Mouse (Mus musculus) midbrain, embryonic 13.5 days (tissue): ENCODE measurements at regions not wholly inside any gene's neighbourhood (a gene's known extent, or its start where the extent isn't known, plus 50 kb on each side); places are given as distances from the start of the nearest gene placed in this dataset.

Source experiments
- ATAC-seq: fragments of 200-750 bp; cut with Nextera tagmentation; 2 replicates; pipeline ENCODE4 v1.8.0; 2017; ENCODE audit warnings: mild to moderate bottlenecking, moderate TSS enrichment, moderate library complexity
- H3K27ac ChIP-seq: fragments of 300-500 bp; sonication (generic); 2 replicates; pipeline ENCODE4 v1.5.1; 2015; ENCODE audit warnings: inconsistent platforms, mild to moderate bottlenecking, moderate library complexity
- H3K27me3 ChIP-seq: fragments of 300-500 bp; sonication (generic); 2 replicates; pipeline ENCODE4 v1.6.1; 2015; ENCODE audit warnings: mild to moderate bottlenecking, inconsistent platforms
- H3K36me3 ChIP-seq: fragments of 300-500 bp; sonication (generic); 2 replicates; pipeline ENCODE4 v1.6.1; 2015; ENCODE audit warnings: mild to moderate bottlenecking, inconsistent platforms
- H3K4me1 ChIP-seq: fragments of 300-500 bp; sonication (generic); replicated peaks from 2 replicates; pipeline ENCODE4 v1.6.1; 2015; ENCODE audit warnings: inconsistent platforms
- H3K4me2 ChIP-seq: fragments of 300-500 bp; sonication (generic); replicated peaks from 2 replicates; pipeline ENCODE4 v1.6.1; 2015; ENCODE audit warnings: moderate library complexity, mild to moderate bottlenecking, inconsistent platforms
- H3K4me3 ChIP-seq: fragments of 300-500 bp; sonication (generic); replicated peaks from 2 replicates; pipeline ENCODE4 v1.5.1; 2015; ENCODE audit warnings: mild to moderate bottlenecking, inconsistent platforms
- H3K9ac ChIP-seq: fragments of 300-500 bp; sonication (generic); replicated peaks from 2 replicates; pipeline ENCODE4 v1.6.1; 2015; ENCODE audit warnings: mild to moderate bottlenecking, inconsistent platforms
- H3K9me3 ChIP-seq: fragments of 300-500 bp; sonication (generic); 2 replicates; pipeline ENCODE4 v1.6.1; 2016; ENCODE audit warnings: mild to moderate bottlenecking, inconsistent platforms
- WGBS: fragments of 180-500 bp; shearing (Covaris S2); methylation state at CpG from one replicate; pipeline ENCODE4 v1.1.7; 2015; 5-methylcytosine and 5-hydroxymethylcytosine counted together

GRCm38 (mm10) chr8:109085134-109085533, 408.7 kb upstream of the Pmfbp1 start:
- H3K4me2 ChIP-seq, result no peak overlapping the region
- no peaks in the 10 kb centered on the region for H3K27me3 ChIP-seq
- no peak overlapping the region for H3K9ac ChIP-seq
- H3K27ac ChIP-seq, result no peak overlapping the region
- no peak for ATAC-seq
- H3K4me1 ChIP-seq, result no peaks in the 10 kb centered on the region
- peaks cover 4% of the 10 kb centered on the region; the same call in 1 of the 2 replicates for H3K9me3 ChIP-seq
- H3K4me3 ChIP-seq, result no peak overlapping the region
- WGBS, result 93% methylated on average over 7 of the region's 7 CpGs
- H3K36me3 ChIP-seq, result no peaks in the 10 kb centered on the region

GRCm38 (mm10) chr8:109087781-109088180, 406.0 kb upstream of the Pmfbp1 start:
- Histone ChIP-seq H3K4me3 (no peak overlapping the region), H3K27me3 (no peaks in the 10 kb centered on the region), H3K4me1 (no peaks in the 10 kb centered on the region), H3K4me2 (no peak overlapping the region), H3K9me3 (no peaks in the 10 kb centered on the region), H3K36me3 (no peaks in the 10 kb centered on the region), H3K27ac (no peak overlapping the region), H3K9ac (no peak overlapping the region)
- ATAC-seq, result no peak
- 59% methylated on average over 1 of the region's 1 CpGs for WGBS

GRCm38 (mm10) chr8:109099671-109100070, 394.2 kb upstream of the Pmfbp1 start:
- no peaks in the 10 kb centered on the region for H3K36me3 ChIP-seq
- no peak overlapping the region for H3K4me2 ChIP-seq
- H3K9ac ChIP-seq, result no peak overlapping the region
- no peaks in the 10 kb centered on the region for H3K9me3 ChIP-seq
- no peak overlapping the region for H3K27ac ChIP-seq
- no peak overlapping the region for H3K4me3 ChIP-seq
- no peaks in the 10 kb centered on the region for H3K27me3 ChIP-seq
- WGBS, result 93% methylated on average over 15 of the region's 15 CpGs
- H3K4me1 ChIP-seq, result no peaks in the 10 kb centered on the region
- no peak for ATAC-seq

GRCm38 (mm10) chr8:109101416-109101815, 392.4 kb upstream of the Pmfbp1 start:
- 89% methylated on average over 5 of the region's 5 CpGs for WGBS

GRCm38 (mm10) chr8:109104798-109105326, 389.0 kb upstream of the Pmfbp1 start:
- Histone ChIP-seq H3K4me2 (no peak overlapping the region), H3K9ac (no peak overlapping the region), H3K4me1 (peaks cover 23% of the 10 kb centered on the region), H3K27me3 (no peaks in the 10 kb centered on the region), H3K36me3 (no peaks in the 10 kb centered on the region), H3K9me3 (no peaks in the 10 kb centered on the region), H3K27ac (no peak overlapping the region), H3K4me3 (no peak overlapping the region)
- 68% methylated on average over 6 of the region's 6 CpGs for WGBS
- no peak for ATAC-seq

More at GRCm38 (mm10) chr8:109101416-109101815, 392.4 kb upstream of the Pmfbp1 start:
- H3K27me3 ChIP-seq, result no peaks in the 10 kb centered on the region
- no peak overlapping the region for H3K4me2 ChIP-seq
- peaks cover 9% of the 10 kb centered on the region for H3K4me1 ChIP-seq
- H3K27ac ChIP-seq, result no peak overlapping the region
- H3K9ac ChIP-seq, result no peak overlapping the region
- H3K9me3 ChIP-seq, result no peaks in the 10 kb centered on the region
- ATAC-seq, result no peak
- H3K36me3 ChIP-seq, result no peaks in the 10 kb centered on the region
- no peak overlapping the region for H3K4me3 ChIP-seq

- H3K27ac ChIP-seq, result no peak overlapping the region
- 0 out of 2 replicates have a peak overlapping the region, but pooled peaks have one; percentile 7 for H3K4me2 ChIP-seq
- H3K9ac ChIP-seq, result no peak overlapping the region
- H3K4me1 ChIP-seq, result peaks cover 23% of the 10 kb centered on the region
- no peak for ATAC-seq
- no peak overlapping the region for H3K4me3 ChIP-seq
- WGBS, result 30% methylated on average over 6 of the region's 6 CpGs
- H3K27me3 ChIP-seq, result no peaks in the 10 kb centered on the region
- no peaks in the 10 kb centered on the region for H3K36me3 ChIP-seq
- no peaks in the 10 kb centered on the region for H3K9me3 ChIP-seq
Measured at GRCm38 (mm10) chr8:109105693-109106092, 388.1 kb upstream of the Pmfbp1 start.

- H3K36me3 ChIP-seq, result no peaks in the 10 kb centered on the region
- H3K9me3 ChIP-seq, result no peaks in the 10 kb centered on the region
- no peaks in the 10 kb centered on the region for H3K27me3 ChIP-seq
- no peak overlapping the region for H3K4me3 ChIP-seq
- H3K4me2 ChIP-seq, result no peak overlapping the region; the same call in 1 of the 2 replicates
- WGBS, result 34% methylated on average over 9 of the region's 9 CpGs
- H3K27ac ChIP-seq, result no peak overlapping the region
- H3K9ac ChIP-seq, result no peak overlapping the region
- H3K4me1 ChIP-seq, result peaks cover 23% of the 10 kb centered on the region
- no peak for ATAC-seq
Measured at GRCm38 (mm10) chr8:109106971-109107370, 386.9 kb upstream of the Pmfbp1 start.

GRCm38 (mm10) chr8:109107762-109108161, 386.1 kb upstream of the Pmfbp1 start:
- Histone ChIP-seq H3K4me3 (no peak overlapping the region), H3K9ac (no peak overlapping the region), H3K4me1 (peaks cover 23% of the 10 kb centered on the region), H3K27ac (no peak overlapping the region), H3K9me3 (no peaks in the 10 kb centered on the region), H3K4me2 (no peak overlapping the region), H3K36me3 (no peaks in the 10 kb centered on the region), H3K27me3 (no peaks in the 10 kb centered on the region)
- no peak for ATAC-seq
- WGBS, result 71% methylated on average over 12 of the region's 12 CpGs

GRCm38 (mm10) chr8:109109390-109109789, 384.4 kb upstream of the Pmfbp1 start:
- no peak overlapping the region for H3K27ac ChIP-seq
- no peak overlapping the region for H3K4me2 ChIP-seq
- ATAC-seq, result no peak
- H3K4me1 ChIP-seq, result peaks cover 23% of the 10 kb centered on the region
- no peaks in the 10 kb centered on the region for H3K36me3 ChIP-seq
- H3K4me3 ChIP-seq, result no peak overlapping the region
- 87% methylated on average over 4 of the region's 4 CpGs for WGBS
- H3K9ac ChIP-seq, result no peak overlapping the region
- H3K27me3 ChIP-seq, result no peaks in the 10 kb centered on the region
- no peaks in the 10 kb centered on the region for H3K9me3 ChIP-seq

GRCm38 (mm10) chr8:109121776-109122175, 372.1 kb upstream of the Pmfbp1 start:
- H3K4me3 ChIP-seq, result no peak overlapping the region
- peak overlapping the region; percentile 59 for H3K27ac ChIP-seq
- no peaks in the 10 kb centered on the region for H3K27me3 ChIP-seq
- no peaks in the 10 kb centered on the region for H3K9me3 ChIP-seq
- no peak overlapping the region for H3K9ac ChIP-seq
- H3K4me1 ChIP-seq, result peaks cover 13% of the 10 kb centered on the region
- no peaks in the 10 kb centered on the region for H3K36me3 ChIP-seq
- WGBS, result 10% methylated on average over 6 of the region's 6 CpGs
- no peak for ATAC-seq
- H3K4me2 ChIP-seq, result 0 out of 2 replicates have a peak overlapping the region, but pooled peaks have one; percentile 10

GRCm38 (mm10) chr8:109142495-109143158, 351.2 kb upstream of the Pmfbp1 start:
- 93% methylated on average over 8 of the region's 8 CpGs for WGBS
- no peaks in the 10 kb centered on the region for H3K27me3 ChIP-seq
- no peaks in the 10 kb centered on the region for H3K36me3 ChIP-seq
- H3K9me3 ChIP-seq, result no peaks in the 10 kb centered on the region
- H3K4me2 ChIP-seq, result no peak overlapping the region
- H3K27ac ChIP-seq, result no peak overlapping the region
- no peak for ATAC-seq
- H3K9ac ChIP-seq, result no peak overlapping the region
- no peaks in the 10 kb centered on the region for H3K4me1 ChIP-seq
- no peak overlapping the region for H3K4me3 ChIP-seq

- 89% methylated on average over 4 of the region's 4 CpGs for whole genome bisulfite sequencing
- Histone ChIP-seq H3K36me3 (no peaks in the 10 kb centered on the region), H3K4me3 (no peak overlapping the region), H3K9ac (no peak overlapping the region), H3K27me3 (no peaks in the 10 kb centered on the region), H3K27ac (no peak overlapping the region), H3K4me1 (no peaks in the 10 kb centered on the region), H3K9me3 (no peaks in the 10 kb centered on the region; the same call in 1 of the 2 replicates), H3K4me2 (no peak overlapping the region)
- ATAC-seq, result no peak
Measured at GRCm38 (mm10) chr8:109151711-109152110, 342.1 kb upstream of the Pmfbp1 start.

GRCm38 (mm10) chr8:109155489-109155888, 338.3 kb upstream of the Pmfbp1 start:
- Histone ChIP-seq H3K36me3 (no peaks in the 10 kb centered on the region), H3K27me3 (no peaks in the 10 kb centered on the region), H3K9me3 (no peaks in the 10 kb centered on the region; the same call in 1 of the 2 replicates), H3K9ac (no peak overlapping the region), H3K27ac (no peak overlapping the region), H3K4me2 (no peak overlapping the region), H3K4me1 (no peaks in the 10 kb centered on the region), H3K4me3 (no peak overlapping the region)
- 77% methylated on average over 11 of the region's 11 CpGs for WGBS
- ATAC-seq, result no peak
